Mouse (Mus musculus) spleen, postnatal 36 days (tissue): Measurements from ENCODE around the gene Pim3.

ENCODE experiments used
- DNase-seq, 2 experiments: peaks; one replicate each; pipeline ENCODE4 v3.0.0; 2022; ENCODE audit warnings: low spot score in 2 of 2, mixed read lengths in 1 of 2

The Pim3 gene

GRCm38 (mm10) chr15:88837199-88837932, 24.6 kb upstream of the Pim3 start:
- peak; percentile 33 to 47 for DNase-seq

- DNase-seq, result no peak
Observed at GRCm38 (mm10) chr15:88837977-88838376, 24.0 kb upstream of the Pim3 start.

- DNase-seq, result no peak
Observed at GRCm38 (mm10) chr15:88839271-88839670, 22.7 kb upstream of the Pim3 start.

- no peak for DNase-seq
Observed at GRCm38 (mm10) chr15:88840126-88840525, 21.9 kb upstream of the Pim3 start.

GRCm38 (mm10) chr15:88841160-88841559, 20.8 kb upstream of the Pim3 start:
- DNase-seq, result no peak

GRCm38 (mm10) chr15:88841580-88842299, 20.2 kb upstream of the Pim3 start:
- no peak for DNase-seq

GRCm38 (mm10) chr15:88842300-88842673, 19.7 kb upstream of the Pim3 start:
- DNase-seq, result no peak

GRCm38 (mm10) chr15:88843486-88844097, 18.4 kb upstream of the Pim3 start:
- no peak for DNase-seq

- DNase-seq, result no peak
Observed at GRCm38 (mm10) chr15:88844966-88845365, 17.0 kb upstream of the Pim3 start.

GRCm38 (mm10) chr15:88848661-88849060, 13.3 kb upstream of the Pim3 start:
- DNase-seq, result no peak

GRCm38 (mm10) chr15:88849621-88850020, 12.4 kb upstream of the Pim3 start:
- no peak for DNase-seq

GRCm38 (mm10) chr15:88850146-88850826, 11.7 kb upstream of the Pim3 start:
- peak in 1 of 2 experiments; percentile 16 for DNase-seq

GRCm38 (mm10) chr15:88851076-88851475, 10.9 kb upstream of the Pim3 start:
- no peak for DNase-seq

- DNase-seq, result no peak
Observed at GRCm38 (mm10) chr15:88851507-88852149, 10.4 kb upstream of the Pim3 start.

- DNase-seq, result no peak
Observed at GRCm38 (mm10) chr15:88853106-88853505, 8.9 kb upstream of the Pim3 start.

GRCm38 (mm10) chr15:88854119-88854968, 7.6 kb upstream of the Pim3 start:
- DNase-seq, result no peak

GRCm38 (mm10) chr15:88854969-88855830, 6.8 kb upstream of the Pim3 start:
- no peak for DNase-seq

GRCm38 (mm10) chr15:88855896-88856417, 6.0 kb upstream of the Pim3 start:
- no peak for DNase-seq

GRCm38 (mm10) chr15:88856613-88857012, 5.4 kb upstream of the Pim3 start:
- DNase-seq, result no peak

GRCm38 (mm10) chr15:88857361-88857760, 4.6 kb upstream of the Pim3 start:
- no peak for DNase-seq
